Mouse (Mus musculus) forebrain, embryonic 14.5 days (tissue): ENCODE data around the gene Glcci1. TPM values are rescaled to one million over a fixed set of nuclear protein-coding genes. Genes with fewer than 3 reads are reported as not detected.

ENCODE experiments used
- ATAC-seq: fragments of 200-750 bp; cut with Nextera tagmentation; 2 replicates; pipeline ENCODE4 v1.8.0; 2017; ENCODE audit warnings: mild to moderate bottlenecking, moderate library complexity
- DNase-seq: peaks from one replicate; pipeline ENCODE4 v3.0.0-alpha.2; 2015; ENCODE audit warnings: low spot score
- H3K27ac ChIP-seq: fragments of 300-500 bp; sonication (generic); 2 replicates; pipeline ENCODE4 v1.5.1; 2014; ENCODE audit warnings: low read depth, mild to moderate bottlenecking, control low read depth, low read length, moderate library complexity
- H3K27me3 ChIP-seq: fragments of 300-500 bp; sonication (generic); replicated peaks from 2 replicates; pipeline ENCODE4 v1.6.1; 2014; ENCODE audit warnings: low read length, control low read depth, mixed read lengths; ENCODE audit not compliant: control insufficient read depth, insufficient read depth
- H3K36me3 ChIP-seq: fragments of 300-500 bp; sonication (generic); 2 replicates; pipeline ENCODE4 v1.6.1; 2014; ENCODE audit warnings: low read length, control low read depth; ENCODE audit not compliant: control insufficient read depth, insufficient read depth
- H3K4me1 ChIP-seq: fragments of 300-500 bp; sonication (generic); 2 replicates; pipeline ENCODE4 v1.6.1; 2014; ENCODE audit warnings: antibody characterized with exemption, low read length, control low read depth; ENCODE audit not compliant: control insufficient read depth, insufficient read depth
- H3K4me2 ChIP-seq: fragments of 300-500 bp; sonication (generic); 2 replicates; pipeline ENCODE4 v1.6.1; 2014; ENCODE audit warnings: mild to moderate bottlenecking, control low read depth, low read length
- H3K4me3 ChIP-seq: fragments of 300-500 bp; sonication (generic); 2 replicates; pipeline ENCODE4 v1.5.1; 2014; ENCODE audit warnings: low read depth, low read length, control low read depth
- H3K9ac ChIP-seq: fragments of 300-500 bp; sonication (generic); 2 replicates; pipeline ENCODE4 v1.6.1; 2014; ENCODE audit warnings: mild to moderate bottlenecking, low read length, control low read depth, moderate library complexity
- H3K9me3 ChIP-seq: fragments of 300-500 bp; sonication (generic); replicated peaks from 2 replicates; pipeline ENCODE4 v1.6.1; 2016; ENCODE audit warnings: low read length, control low read depth, mixed read lengths; ENCODE audit not compliant: control insufficient read depth
- WGBS: fragments of 180-500 bp; shearing (Covaris S2); extraction: QIAGEN DNeasy Blood & Tissue Kit; methylation state at CpG from one replicate; pipeline ENCODE4 v1.1.7; 2014; 5-methylcytosine and 5-hydroxymethylcytosine counted together
- polyA plus RNA-seq: library from polyadenylated mRNA; unstranded; fragments of >200 nt; fragmentation: Nextera tagmentation; extraction: Ambion mirVana; gene quantifications from 2 replicates; pipeline ENCODE4 v1.2.1, GENCODE M21; 2014

Gene Glcci1
- polyA plus RNA-seq: 10.6 and 10.9 TPM in 2 replicates

GRCm38 (mm10) chr6:8509551-8509950 is at the start of gene Glcci1:
Gene Glcci1 (plus strand): TSS chr6:8509600.
- Histone ChIP-seq H3K4me1 (peaks cover 16% of the 10 kb centered on the region), H3K4me2 (peak within 1 kb of the TSS; percentile 64), H3K9me3 (no peaks in the 10 kb centered on the region), H3K27ac (peak within 1 kb of the TSS; percentile 100), H3K4me3 (peak within 1 kb of the TSS; percentile 91), H3K36me3 (no peaks in the 10 kb centered on the region), H3K27me3 (no peaks in the 10 kb centered on the region), H3K9ac (peak within 1 kb of the TSS; percentile 97)
- DNase-seq (peak; percentile 87), ATAC-seq (peak; percentile 87)
- WGBS: 2% methylated on average over 32 of the region's 69 CpGs

- 96% methylated on average over 2 of the region's 2 CpGs for WGBS
- Histone ChIP-seq H3K4me2 (no peak overlapping the region), H3K36me3 (no peaks in the 10 kb centered on the region), H3K27ac (no peak overlapping the region), H3K27me3 (no peaks in the 10 kb centered on the region), H3K9me3 (no peaks in the 10 kb centered on the region), H3K4me1 (peaks cover 4% of the 10 kb centered on the region), H3K4me3 (no peak overlapping the region), H3K9ac (no peak overlapping the region)
- ATAC-seq (no peak), DNase-seq (no peak)
These were observed 47.0 kb upstream of the Glcci1 start for GRCm38 (mm10) chr6:8462447-8462846.

GRCm38 (mm10) chr6:8465388-8465787 is 44.0 kb upstream of the Glcci1 start:
- H3K36me3 ChIP-seq: no peaks in the 10 kb centered on the region
- no peak overlapping the region for H3K27ac ChIP-seq
- H3K4me2 ChIP-seq: no peak overlapping the region
- no peak overlapping the region for H3K4me3 ChIP-seq
- ATAC-seq (no peak), DNase-seq (no peak)
- H3K9me3 ChIP-seq: no peaks in the 10 kb centered on the region
- no peaks in the 10 kb centered on the region for H3K27me3 ChIP-seq
- peaks cover 12% of the 10 kb centered on the region for H3K4me1 ChIP-seq
- WGBS: 83% methylated on average over 1 of the region's 1 CpGs
- H3K9ac ChIP-seq: no peak overlapping the region

GRCm38 (mm10) chr6:8465985-8466384 is 43.4 kb upstream of the Glcci1 start:
- no peaks in the 10 kb centered on the region for H3K9me3 ChIP-seq
- H3K4me3 ChIP-seq: no peak overlapping the region
- no peaks in the 10 kb centered on the region for H3K36me3 ChIP-seq
- no peaks in the 10 kb centered on the region for H3K27me3 ChIP-seq
- WGBS: 85% methylated on average over 5 of the region's 5 CpGs
- H3K4me2 ChIP-seq: no peak overlapping the region
- H3K27ac ChIP-seq: no peak overlapping the region
- H3K4me1 ChIP-seq: peaks cover 12% of the 10 kb centered on the region
- H3K9ac ChIP-seq: no peak overlapping the region
- DNase-seq (no peak), ATAC-seq (no peak)

- peaks cover 12% of the 10 kb centered on the region for H3K4me1 ChIP-seq
- no peaks in the 10 kb centered on the region for H3K9me3 ChIP-seq
- H3K4me2 ChIP-seq: no peak overlapping the region
- ATAC-seq (peak; percentile 32; the same call in 1 of the 2 replicates), DNase-seq (peak; percentile 65)
- no peak overlapping the region for H3K4me3 ChIP-seq
- H3K27me3 ChIP-seq: no peaks in the 10 kb centered on the region
- H3K9ac ChIP-seq: no peak overlapping the region
- H3K27ac ChIP-seq: no peak overlapping the region
- no peaks in the 10 kb centered on the region for H3K36me3 ChIP-seq
- 8% methylated on average over 10 of the region's 10 CpGs for WGBS
These were observed 41.6 kb upstream of the Glcci1 start for GRCm38 (mm10) chr6:8467667-8468337.

- no peak overlapping the region for H3K9ac ChIP-seq
- peaks cover 12% of the 10 kb centered on the region for H3K4me1 ChIP-seq
- H3K4me3 ChIP-seq: no peak overlapping the region
- WGBS: 93% methylated on average over 3 of the region's 3 CpGs
- no peaks in the 10 kb centered on the region for H3K9me3 ChIP-seq
- ATAC-seq: no peak
- no peaks in the 10 kb centered on the region for H3K36me3 ChIP-seq
- no peak overlapping the region for H3K27ac ChIP-seq
- DNase-seq: no peak
- H3K4me2 ChIP-seq: no peak overlapping the region
- H3K27me3 ChIP-seq: no peaks in the 10 kb centered on the region
These were observed 39.5 kb upstream of the Glcci1 start for GRCm38 (mm10) chr6:8469918-8470317.

- no peaks in the 10 kb centered on the region for H3K9me3 ChIP-seq
- peaks cover 11% of the 10 kb centered on the region for H3K4me1 ChIP-seq
- no peak overlapping the region for H3K4me3 ChIP-seq
- no peak overlapping the region for H3K4me2 ChIP-seq
- H3K36me3 ChIP-seq: no peaks in the 10 kb centered on the region
- WGBS: 89% methylated on average over 3 of the region's 3 CpGs
- ATAC-seq: no peak
- H3K27me3 ChIP-seq: no peaks in the 10 kb centered on the region
- no peak for DNase-seq
- H3K27ac ChIP-seq: no peak overlapping the region
- H3K9ac ChIP-seq: no peak overlapping the region
These were observed 37.3 kb upstream of the Glcci1 start for GRCm38 (mm10) chr6:8472125-8472524.

- Histone ChIP-seq H3K4me1 (peaks cover 3% of the 10 kb centered on the region; the same call in 1 of the 2 replicates), H3K36me3 (no peaks in the 10 kb centered on the region), H3K4me2 (no peak overlapping the region), H3K9me3 (no peaks in the 10 kb centered on the region), H3K9ac (no peak overlapping the region), H3K4me3 (no peak overlapping the region), H3K27ac (no peak overlapping the region), H3K27me3 (no peaks in the 10 kb centered on the region)
- ATAC-seq (no peak), DNase-seq (no peak)
- WGBS: 80% methylated on average over 5 of the region's 5 CpGs
These were observed 36.5 kb upstream of the Glcci1 start for GRCm38 (mm10) chr6:8472915-8473314.

GRCm38 (mm10) chr6:8473498-8473897 is 35.9 kb upstream of the Glcci1 start:
- H3K9me3 ChIP-seq: no peaks in the 10 kb centered on the region
- WGBS: 61% methylated on average over 5 of the region's 5 CpGs
- ATAC-seq (no peak), DNase-seq (peak; percentile 15)
- H3K9ac ChIP-seq: no peak overlapping the region
- H3K4me3 ChIP-seq: no peak overlapping the region
- H3K36me3 ChIP-seq: no peaks in the 10 kb centered on the region
- no peaks in the 10 kb centered on the region for H3K4me1 ChIP-seq
- H3K4me2 ChIP-seq: no peak overlapping the region
- no peaks in the 10 kb centered on the region for H3K27me3 ChIP-seq
- H3K27ac ChIP-seq: no peak overlapping the region
